Mouse (Mus musculus): ENCODE measurements around the gene Ifi27.
"Not testable (repeated sequence)": the region's sequence is repeated elsewhere in the genome, so short reads cannot be mapped to it uniquely, and the experiment has no call there.

Ifi27 gene

DNA sequence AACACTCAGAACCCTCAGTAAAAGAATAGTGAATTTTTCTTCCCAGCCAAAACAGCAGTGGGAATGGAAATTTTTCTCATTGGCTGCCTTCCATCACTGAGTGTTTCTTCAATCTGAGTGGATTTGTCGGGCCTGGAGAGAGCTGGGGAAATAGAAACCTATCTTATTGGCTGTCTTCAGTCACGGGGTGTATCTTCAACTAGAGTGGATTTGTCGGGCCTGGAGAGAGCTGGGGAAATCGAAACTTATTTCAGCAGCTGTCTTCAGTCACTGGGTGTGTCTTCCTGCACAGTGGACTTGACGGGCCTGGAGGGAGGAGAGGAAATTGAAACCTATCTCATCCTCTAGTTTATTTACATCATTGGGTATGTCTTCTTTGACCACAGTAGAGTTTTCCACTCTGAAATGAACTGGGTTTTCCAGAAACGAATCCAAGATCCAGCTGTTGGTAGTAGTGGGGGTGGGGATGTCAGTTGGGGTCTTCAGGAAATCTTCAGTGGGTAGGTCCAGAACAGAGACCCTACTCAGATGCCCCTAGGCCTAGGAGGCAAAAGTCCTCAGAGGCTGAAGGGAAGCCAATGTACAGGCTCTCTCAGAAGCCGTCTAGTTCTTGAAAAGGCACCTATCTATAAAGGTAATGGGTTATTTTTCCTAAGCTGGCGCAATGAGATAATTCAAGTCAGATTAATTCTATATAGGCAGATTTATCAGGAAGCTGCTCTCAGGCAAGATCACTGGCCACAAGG, at the start of gene Ifi27:
Ifi27 (plus strand) TSS at position 226 of the 746 bp plus-strand sequence.
- peak; percentile 47 to 63 for DNase-seq (ENCODE audit: low spot score in 2 of 2)

DNA sequence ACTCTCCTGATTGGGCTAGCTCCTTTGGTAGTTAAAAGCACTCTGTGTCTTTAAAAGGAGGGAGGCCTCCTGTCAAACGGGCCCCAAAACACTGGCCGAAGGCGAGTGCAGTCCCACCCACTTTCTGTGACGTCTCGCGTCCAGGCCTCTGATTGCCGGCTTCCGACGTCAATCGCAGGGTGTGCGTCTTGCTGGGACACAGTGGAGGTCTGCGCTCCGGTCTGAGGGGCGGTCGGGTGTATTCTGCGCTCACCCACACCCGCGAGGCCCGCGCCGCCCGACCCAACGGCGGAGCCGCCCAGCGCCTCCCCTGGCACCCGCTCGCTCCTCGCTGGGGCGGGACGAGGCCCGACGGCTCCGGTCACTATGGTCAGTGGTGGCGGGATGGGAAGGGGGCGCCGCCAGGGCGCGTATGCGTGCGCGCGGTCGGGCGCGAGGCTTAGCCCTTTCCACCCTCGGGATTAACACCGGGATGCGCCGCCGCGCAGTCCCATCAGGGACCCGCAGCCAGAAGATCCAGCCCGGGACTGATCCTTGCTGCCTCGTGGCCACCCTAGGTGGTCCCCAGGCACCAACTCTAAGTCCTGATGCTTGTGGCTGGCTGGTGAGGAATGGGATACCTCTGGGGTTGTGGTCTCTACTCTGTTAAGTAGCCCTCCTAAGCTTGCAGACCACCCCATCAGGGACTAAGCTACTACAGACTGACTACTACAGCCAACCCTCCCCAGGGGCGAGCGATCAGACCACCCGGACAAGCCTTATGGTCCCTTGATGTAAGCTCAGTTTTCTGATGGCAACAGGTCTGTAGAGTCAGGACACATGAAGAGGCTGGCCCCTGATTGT, 45.3 kb upstream of the Ifi27 start, which contains the start of gene Otub2:
Otub2 (plus strand) TSS at position 178 of the 843 bp plus-strand sequence.
- DNase-seq (ENCODE audit: low spot score in 2 of 2), result peak; percentile 99

DNA sequence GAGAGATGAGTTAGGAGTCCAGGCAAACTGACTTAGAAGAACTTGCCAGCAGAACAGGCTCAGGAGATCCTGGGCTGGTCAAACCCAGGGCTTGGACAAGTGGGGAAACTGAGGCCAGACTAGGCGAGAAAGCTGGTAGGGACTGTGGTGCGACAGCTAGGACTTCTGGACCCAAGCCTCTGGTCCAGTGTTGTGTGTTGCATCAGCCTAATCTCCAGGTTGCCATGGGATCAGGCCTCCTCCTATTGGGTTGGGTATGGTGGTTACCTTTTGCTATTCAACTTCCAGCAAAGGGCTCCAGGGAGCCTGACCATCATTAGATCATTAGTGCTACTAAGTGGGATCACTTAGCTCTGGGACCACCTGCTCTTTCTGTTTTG, 44.7 kb upstream of the Ifi27 start:
- DNase-seq (ENCODE audit: low spot score in 2 of 2), result no peak

DNA sequence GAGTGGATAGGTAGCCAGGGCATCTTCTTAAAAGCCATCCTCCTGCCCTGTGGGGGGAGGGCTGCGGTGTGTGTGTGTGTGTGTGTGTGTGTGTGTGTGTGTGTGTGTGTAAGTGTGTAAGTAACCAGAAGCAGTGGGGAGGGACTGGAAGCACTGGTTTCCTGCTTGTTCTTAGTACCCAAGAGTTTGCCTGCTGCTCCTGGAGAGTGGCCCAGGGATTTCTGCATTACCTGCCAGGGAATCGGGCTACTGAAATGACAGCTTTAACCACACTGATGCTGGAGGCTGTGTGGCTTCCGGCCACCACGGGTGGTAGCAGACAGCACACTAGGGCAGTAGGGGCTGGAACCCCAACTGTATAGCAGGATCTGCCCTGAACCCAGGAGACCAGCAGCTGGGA, 44.0 kb upstream of the Ifi27 start:
- no peak for DNase-seq (ENCODE audit: low spot score in 2 of 2)

DNA sequence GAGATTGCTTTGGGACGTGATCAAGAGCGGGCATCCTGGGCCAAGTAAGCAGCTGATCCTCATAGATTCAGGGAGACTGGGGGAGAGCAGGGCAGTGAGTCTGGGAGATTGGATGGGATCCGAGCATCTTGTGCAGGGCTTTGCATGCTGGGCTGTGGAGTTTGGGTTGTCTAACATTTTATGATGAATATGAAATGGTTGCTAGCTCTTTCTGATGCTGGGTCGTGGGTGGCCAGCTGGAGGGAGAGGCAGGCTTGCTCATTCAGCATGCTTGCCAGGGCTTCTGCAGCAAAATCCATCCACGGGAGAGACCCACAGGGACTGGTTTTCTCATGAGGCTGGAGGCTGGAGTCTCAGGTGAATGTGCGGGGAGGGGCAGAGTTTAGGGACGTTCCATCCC, 42.9 kb upstream of the Ifi27 start:
- peak; percentile 62 to 74 for DNase-seq (ENCODE audit: low spot score in 2 of 2)

DNA sequence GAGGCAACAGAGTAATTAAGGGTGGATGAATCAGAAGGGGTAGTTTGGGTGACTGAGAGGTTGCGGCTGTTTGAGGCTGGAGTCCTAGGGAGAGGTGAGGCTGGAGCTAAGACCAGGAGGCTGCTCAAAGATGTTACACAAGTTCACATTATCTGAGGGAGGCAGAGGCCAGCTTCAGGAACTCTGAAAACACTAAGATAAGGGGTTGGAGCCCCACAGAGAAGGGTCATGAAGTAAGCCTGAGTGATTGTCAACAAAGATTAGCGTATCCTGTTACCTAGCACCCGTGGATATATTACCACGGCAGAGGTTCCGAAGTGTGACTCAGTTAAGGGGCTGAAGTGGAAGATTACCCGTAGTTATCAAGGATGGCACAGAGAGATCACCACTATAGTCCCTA, 40.5 kb upstream of the Ifi27 start:
- no peak for DNase-seq (ENCODE audit: low spot score in 2 of 2)

DNA sequence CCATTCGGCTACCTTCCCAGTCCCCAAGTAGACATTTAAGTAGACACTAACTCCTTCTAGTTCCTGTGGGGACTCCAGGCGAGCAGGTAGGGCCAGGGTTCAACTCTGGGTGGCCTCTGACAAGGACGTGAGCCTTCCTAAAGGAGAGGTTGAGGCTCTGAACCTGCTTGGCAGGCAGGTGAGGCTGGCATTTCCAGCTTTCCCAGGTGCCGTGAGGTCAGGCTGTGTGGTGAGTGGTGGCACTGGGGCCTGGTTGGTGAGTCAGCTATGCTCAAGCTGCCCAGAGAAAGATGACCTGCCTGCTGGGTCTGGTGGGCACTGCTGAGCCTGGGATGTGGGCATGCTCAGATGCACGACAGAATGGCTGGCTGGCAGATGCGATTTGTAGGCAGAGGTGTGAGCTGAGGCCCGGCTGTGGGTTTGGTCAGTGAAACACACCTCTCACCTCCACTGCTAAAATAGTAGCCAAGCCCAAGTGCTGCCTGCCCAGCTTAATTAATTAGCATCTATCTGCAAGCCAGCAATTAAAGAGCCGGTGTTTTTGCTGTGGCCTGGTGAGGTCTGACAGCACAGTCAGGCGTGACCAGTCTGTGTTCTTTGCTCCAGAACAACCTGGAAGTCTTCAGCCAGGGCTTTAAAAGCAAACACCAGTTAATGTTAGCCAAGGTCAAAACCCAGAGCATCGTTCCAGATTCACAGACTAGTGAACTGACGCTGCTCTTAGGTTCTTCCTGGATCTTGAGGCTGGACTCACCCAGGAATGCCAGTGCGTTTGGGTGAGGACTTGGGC, 38.3 kb upstream of the Ifi27 start:
- no peak for DNase-seq (ENCODE audit: low spot score in 2 of 2)

DNA sequence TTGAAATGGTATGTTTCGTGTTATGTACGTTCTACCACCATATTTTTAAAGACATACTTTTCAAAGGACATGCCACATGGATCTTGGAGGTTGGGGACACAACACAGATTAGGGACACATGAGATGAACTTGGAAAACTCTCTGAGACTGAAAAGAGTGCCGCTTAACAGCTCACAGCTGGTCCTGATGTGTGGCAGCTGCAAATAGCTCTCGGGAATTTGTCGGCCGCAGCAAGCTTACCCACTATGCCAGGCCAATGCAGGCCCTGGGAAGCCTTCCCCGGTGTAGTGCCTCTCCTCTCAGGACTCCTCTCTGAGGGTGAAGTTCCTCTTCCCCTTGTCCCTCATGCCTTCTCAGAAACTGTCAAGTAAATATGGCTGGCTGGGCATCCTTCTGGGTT, 37.3 kb upstream of the Ifi27 start:
- DNase-seq (ENCODE audit: low spot score in 2 of 2), result no peak

DNA sequence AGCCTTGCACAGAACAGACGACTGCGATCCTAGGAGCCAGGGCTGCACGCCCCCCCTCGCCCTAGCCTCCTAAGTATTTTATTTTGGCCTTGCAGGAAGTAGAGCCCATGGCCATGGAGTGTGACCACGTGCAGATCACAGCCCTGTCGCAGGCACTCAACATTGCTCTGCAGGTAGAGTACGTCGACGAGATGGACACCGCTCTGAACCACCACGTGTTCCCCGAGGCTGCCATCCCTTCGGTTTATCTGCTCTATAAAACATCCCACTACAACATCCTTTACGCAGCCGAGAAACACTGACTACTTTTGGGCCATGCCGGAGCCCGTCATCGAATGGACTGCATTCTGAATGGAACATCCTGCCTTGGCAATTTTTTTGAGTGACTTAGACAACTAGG, 29.9 kb upstream of the Ifi27 start:
- DNase-seq (ENCODE audit: low spot score in 2 of 2), result peak in 1 of 2 experiments; percentile 34

DNA sequence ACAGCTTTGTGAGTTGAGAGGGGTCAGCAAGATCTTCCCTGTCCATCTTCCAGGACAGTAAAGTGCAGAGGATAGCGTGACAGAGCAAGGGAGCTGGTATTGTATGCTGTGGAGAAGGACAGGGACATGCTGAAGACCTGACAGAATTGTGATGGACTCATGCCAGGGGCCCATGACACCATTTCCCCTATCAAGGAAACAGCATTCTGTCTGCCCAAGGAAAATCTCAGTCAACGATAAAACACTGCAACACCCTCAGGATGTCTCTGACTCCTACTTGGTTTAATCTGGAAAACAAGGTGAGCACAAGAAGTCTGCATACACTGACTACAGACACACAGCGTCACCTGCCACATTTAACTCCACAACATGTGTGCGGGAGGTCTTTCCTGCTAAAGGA, 26.3 kb upstream of the Ifi27 start, which contains the start of gene 9330161L09Rik:
9330161L09Rik (minus strand) TSS at position 101 of the 400 bp plus-strand sequence.
- no peak for DNase-seq (ENCODE audit: low spot score in 2 of 2)

DNA sequence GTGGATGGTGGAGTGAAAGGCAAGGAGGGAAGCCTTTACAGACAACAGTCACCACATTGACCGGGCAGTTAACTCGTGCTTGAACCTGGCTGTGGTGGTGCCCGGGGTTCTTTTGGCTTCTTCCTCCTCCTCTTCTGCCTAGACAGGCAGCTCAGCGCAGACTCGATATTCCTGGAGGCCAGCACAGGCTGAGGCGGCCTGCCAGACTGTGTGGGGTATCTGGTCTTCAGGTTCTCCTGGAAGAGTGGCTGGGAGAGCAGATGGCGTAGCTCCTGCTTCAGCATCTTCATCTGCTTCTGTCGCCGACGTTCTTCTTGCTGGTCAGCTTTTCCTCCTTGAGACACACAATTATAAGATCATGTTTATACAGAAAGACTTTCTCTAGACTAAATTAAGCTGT, 25.9 kb upstream of the Ifi27 start:
- DNase-seq (ENCODE audit: low spot score in 2 of 2), result peak; percentile 58 to 68

DNA sequence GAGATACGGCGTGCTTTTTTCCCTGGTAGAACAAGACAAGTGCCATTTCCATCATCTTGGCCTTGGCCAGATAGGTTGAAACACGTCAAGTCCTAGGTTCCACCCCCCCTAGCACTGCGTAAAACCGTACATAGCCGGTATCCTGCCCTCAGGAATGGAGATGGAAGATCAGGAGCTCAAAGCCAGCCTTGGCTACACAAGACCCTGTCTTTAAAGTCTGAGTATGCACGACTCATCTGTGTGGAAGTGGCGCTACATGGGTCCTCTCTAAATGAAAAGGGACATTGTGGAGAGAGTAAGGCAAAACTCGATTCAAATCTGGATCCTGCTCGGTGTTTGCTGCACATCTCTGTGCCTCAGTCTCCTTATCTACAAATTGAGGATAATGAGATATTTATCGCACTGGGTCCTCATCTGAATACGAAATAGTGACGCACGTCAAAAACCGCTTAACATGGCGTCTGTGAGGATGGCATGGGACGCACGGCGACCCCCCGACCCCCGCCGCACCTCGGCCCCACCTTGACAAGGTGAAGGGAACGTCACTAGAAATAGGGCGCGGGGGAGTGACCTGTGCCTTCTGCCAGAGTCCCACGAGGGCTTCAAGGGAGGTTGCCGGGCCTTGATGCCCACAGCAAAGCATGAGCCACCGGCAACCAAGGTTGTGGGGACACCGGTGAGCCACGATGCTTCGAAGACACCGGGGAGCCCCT, 8.8 kb upstream of the Ifi27 start:
- no peak for DNase-seq (ENCODE audit: low spot score in 2 of 2)

DNA sequence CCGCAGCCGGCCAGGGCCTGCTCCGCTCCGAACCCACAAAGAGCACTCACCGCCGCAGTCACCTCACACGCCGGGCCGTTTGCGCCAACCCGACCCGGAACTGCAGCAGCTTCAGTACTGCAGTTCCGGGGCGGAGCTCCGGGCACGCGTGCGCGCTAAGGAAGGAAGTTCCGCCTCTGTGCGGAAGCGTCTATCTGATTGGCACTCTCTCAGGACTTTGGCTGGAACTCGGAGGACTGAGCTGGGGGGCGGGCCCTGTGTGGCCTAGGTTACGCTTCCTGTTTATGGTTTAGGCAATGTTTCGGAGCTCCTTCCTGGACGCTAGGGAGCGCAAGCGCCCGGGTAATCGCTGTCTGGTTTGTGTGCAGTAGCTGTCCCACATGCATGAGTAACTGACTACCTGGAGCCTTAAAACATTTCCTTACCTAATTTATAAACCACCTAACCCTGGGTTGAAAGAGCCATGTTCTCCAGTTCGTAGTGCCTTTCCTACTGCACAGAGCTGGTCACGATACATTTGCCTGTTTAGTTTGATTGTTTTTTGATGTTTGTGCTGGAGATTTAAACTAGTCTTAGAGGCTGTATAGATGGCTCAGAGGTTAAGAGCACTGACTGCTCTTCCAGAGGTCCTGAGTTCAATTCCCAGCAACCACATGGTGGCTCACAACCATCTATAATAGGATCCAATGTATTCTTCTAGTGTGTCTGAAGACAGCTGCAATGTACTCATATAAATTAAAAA, 8.1 kb upstream of the Ifi27 start, which contains the start of gene Ddx24:
Ddx24 (minus strand) TSS at position 102 of the 742 bp plus-strand sequence.
- DNase-seq (ENCODE audit: low spot score in 2 of 2), result peak; percentile 98 to 99

DNA sequence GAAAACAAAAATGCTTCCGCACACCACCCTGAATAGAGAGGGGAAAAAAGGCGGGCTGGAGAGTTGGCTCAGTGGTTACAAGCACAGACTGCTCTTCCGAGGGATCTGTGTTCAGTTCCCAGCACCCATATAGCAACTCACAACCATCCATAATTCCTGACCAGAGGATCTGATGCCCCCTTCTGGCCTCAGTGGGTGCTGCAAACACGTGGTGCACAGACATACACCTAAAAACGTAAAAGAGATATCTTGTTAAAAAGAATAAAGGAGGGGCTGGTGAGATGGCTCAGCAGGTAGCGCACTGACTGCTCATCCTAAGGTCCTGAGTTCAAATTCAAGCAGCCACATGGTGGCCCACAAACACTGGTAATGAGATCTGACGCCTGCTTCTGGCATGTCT, 7.3 kb upstream of the Ifi27 start:
- DNase-seq (ENCODE audit: low spot score in 2 of 2), result no peak

DNA sequence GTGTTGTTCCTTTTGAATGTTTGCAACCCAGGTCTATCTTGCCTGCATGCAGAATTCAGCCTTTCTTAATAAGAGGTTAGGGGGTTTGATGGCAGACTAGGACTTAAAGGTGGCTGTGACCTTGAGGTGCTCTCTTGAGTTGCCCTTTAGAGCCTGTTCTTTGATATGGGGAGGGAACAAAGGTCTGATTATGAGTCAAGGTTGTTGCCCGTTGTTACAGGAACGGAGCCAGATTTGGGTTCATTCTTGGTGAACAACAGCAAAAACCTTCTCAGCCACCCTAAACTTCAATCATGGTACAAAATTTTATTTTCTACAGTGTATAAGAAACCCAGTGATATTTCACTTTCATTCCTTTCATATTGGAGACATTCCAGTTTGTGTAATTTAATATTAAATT, 581 bp upstream of the Ifi27 start:
- DNase-seq (ENCODE audit: low spot score in 2 of 2), result no peak

DNA sequence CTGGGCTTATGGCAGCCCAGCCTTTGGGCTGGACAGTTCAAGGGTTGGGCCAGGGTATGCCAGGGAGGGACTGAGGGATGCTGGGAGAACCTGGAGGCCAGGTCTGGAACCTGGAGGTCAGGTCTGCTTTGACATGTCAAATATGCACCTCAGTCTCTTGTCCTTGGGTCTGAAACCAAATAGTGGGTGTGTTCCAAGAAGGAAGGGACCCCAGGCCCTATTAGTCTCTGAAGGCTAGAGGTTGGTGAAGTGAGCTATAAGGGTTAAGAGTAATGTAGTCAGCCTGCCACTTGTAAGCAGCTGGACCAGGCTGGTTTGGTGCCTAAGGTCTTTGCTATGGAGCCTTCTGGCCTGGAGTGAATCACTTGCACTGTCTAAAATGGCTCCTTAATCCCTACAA, 850 bp downstream of the Ifi27 start:
- no peak for DNase-seq (ENCODE audit: low spot score in 2 of 2)

DNA sequence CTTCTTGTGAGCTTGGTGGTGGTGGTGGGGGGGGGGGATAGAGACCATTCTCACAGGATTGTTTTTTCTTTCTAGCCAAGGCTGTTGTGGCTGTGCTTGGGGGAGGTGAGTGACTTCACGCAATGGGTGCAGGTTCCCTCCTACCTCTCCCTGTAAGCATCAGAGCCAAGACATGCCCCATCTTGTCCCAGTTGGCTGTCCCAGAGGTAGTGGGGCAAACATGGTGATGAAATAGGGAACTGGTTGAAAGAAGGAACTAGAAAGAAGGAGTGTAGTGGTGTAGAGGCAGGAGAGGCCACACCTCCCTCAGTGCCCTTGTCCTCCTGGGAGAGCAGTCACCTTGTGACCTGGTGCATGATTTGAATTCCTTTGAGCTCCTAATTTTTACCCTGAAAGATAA, 3.6 kb downstream of the Ifi27 start:
- DNase-seq (ENCODE audit: low spot score in 2 of 2), result no peak

DNA sequence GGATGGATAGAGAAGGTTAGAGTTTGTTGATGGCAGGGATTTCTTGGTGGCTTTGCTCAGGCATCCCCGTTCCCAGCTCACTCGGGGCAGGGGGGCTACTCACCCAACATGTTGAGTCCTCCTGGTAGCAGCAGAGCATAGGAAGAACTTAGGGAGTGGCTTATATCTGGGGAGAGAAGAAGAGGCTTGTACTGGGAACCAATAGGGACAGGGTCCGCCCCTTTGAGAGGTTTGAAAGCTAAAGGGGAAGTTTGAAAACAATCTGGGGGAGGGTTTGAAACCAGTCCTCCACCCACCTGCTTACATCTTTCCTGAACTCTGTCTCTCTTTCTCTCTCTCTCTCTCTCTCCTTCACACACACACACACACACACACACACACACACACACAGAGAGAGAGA, 9.5 kb downstream of the Ifi27 start, which contains the start of gene Ifi27l2a:
Ifi27l2a (minus strand) TSS at position 157 of the 400 bp plus-strand sequence.
- DNase-seq (ENCODE audit: low spot score in 2 of 2), result no peak

DNA sequence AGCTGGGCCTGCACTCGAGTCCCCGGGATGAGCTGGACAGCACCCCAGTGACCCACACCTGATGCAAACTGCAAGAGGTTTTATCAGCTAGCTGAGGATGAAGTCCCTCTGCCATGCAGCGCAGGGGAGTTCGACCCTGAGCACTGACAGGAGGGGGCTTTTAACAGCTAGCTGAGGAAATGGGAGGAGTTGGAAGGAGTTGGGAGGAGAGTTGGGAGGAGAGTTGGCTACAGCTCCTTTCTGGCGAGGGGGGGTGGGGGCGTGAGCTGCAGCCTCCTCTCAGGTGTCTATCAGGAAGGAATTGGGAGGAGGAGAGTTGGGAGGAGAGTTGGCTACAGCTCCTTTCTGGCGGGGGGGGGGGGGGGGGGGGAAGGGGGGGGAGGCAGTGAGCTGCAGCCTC, 10.2 kb downstream of the Ifi27 start:
- not testable (repeated sequence) for DNase-seq (ENCODE audit: low spot score in 2 of 2)

DNA sequence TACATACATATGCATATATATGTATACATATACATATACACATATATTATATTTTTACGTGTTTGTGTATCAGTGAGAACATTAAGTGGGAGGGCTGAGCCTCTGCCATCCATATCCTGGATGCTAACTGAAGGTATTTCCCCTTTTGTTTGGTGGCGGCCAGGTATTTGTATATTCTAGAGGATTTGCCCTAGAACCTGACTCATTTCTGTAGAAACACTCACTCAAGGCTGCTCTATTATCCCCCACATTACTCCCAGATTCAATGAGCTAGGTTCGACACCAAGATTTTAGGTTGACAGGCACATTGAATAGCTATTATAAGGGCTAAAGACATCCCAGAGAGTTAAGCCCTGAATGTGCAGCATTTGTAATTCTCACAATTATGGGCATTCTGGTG, 11.0 kb downstream of the Ifi27 start:
- DNase-seq (ENCODE audit: low spot score in 2 of 2), result no peak

DNA sequence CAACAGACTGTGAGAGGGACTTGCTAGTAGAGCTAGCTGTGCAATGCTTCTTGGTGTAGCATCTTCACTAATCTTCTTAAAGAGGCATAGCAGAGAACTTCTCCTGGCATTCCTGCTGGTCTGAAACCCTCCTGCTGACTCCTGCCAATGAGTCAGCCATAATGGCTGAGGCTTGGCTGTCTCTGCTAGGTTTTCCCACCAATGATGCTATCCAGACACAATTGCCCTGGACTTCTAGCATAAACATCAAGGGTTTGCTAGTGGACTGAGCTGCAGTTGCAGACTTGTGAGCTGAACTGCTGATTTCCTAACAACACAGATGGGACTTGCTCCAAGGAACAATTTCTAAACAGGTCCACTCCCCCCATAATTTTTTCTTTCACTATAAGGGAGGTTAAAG, 19.4 kb downstream of the Ifi27 start:
- no peak for DNase-seq (ENCODE audit: low spot score in 2 of 2)
